12 mouse cellular contexts compared by ENCODE assay signal in genomic region chr3:116380319-116380718, GRCm38 (mm10). TPM values are rescaled to one million over a fixed set of nuclear protein-coding genes. Genes with fewer than 3 reads are reported as not detected.
DNase-seq lines count a peak whose midpoint lies in the region; ATAC-seq lines count a peak whose summit lies in the region.
"Had no signal": no experiment of that assay in that cellular context is flagged by ENCODE, and none has a peak within 500 bp of the region (broad histone marks: within the 10 kb centered on the region; RNA-seq: fewer than 3 reads in every experiment).

No protein-coding gene starts in this region.

- H3K9me3 ChIP-seq in kidney, embryonic 14.5 days (ENCODE audit: control insufficient read depth, low read length) = no peaks in the 10 kb centered on the region
- no peaks in the 10 kb centered on the region for H3K9me3 ChIP-seq in hindbrain, embryonic 11.5 days (ENCODE audit: control insufficient read depth, low read length)
- H3K9me3 ChIP-seq: embryonic facial prominence, embryonic 12.5 days; midbrain, embryonic 12.5 days had no signal

- ATAC-seq in kidney, embryonic 14.5 days (ENCODE audit: low FRiP score, low TSS enrichment) = no peak
- ATAC-seq in inflammation-experienced regulatory T-cells, adult 6 months = peak; percentile 72
- ATAC-seq in erythroid progenitor cell, adult 5-6 weeks (replicated peaks; ENCODE audit: low FRiP score, poor library complexity, severe bottlenecking) = no peak
- ATAC-seq in hindbrain, embryonic 11.5 days (ENCODE audit: low FRiP score) = no peak

- WGBS in kidney, embryonic 14.5 days = 50% methylated on average over 9 of the region's 9 CpGs
- WGBS in hindbrain, embryonic 11.5 days = 63% methylated on average over 9 of the region's 9 CpGs

- no peak overlapping the region for H3K4me3 ChIP-seq in kidney, embryonic 14.5 days (ENCODE audit: low read length)
- H3K4me3 ChIP-seq in hindbrain, embryonic 11.5 days (ENCODE audit: low read depth, low read length) = no peak overlapping the region
- H3K4me3 ChIP-seq: embryonic facial prominence, embryonic 12.5 days; midbrain, embryonic 12.5 days had no signal

- no peaks in the 10 kb centered on the region for H3K4me1 ChIP-seq in kidney, embryonic 14.5 days (ENCODE audit: control insufficient read depth, insufficient read depth, low read length)
- no peaks in the 10 kb centered on the region for H3K4me1 ChIP-seq in hindbrain, embryonic 11.5 days (replicated peaks; ENCODE audit: control insufficient read depth, insufficient read depth, low read length)
- H3K4me1 ChIP-seq: embryonic facial prominence, embryonic 12.5 days had no signal

- no peak overlapping the region for H3K4me2 ChIP-seq in kidney, embryonic 14.5 days (replicated peaks; ENCODE audit: low read depth, low read length)
- H3K4me2 ChIP-seq in hindbrain, embryonic 11.5 days (replicated peaks; ENCODE audit: low read depth, low read length) = no peak overlapping the region
- H3K4me2 ChIP-seq: embryonic facial prominence, embryonic 12.5 days; midbrain, embryonic 12.5 days had no signal

- DNase-seq in kidney, adult 9 months = peak; percentile 17
- peak; percentile 53 for DNase-seq in CD4-positive helper T cell, adult 2 months (ENCODE audit: low read depth, low spot score)
- peak; percentile 89 for DNase-seq in NIH3T3 (ENCODE audit: low read depth)
- DNase-seq in right cerebral cortex, adult 18-20 months = no peak
- DNase-seq in hindbrain, embryonic 11.5 days (ENCODE audit: low spot score) = no peak
- DNase-seq: cerebellum, adult 11 months; lung, adult 18-20 months had no signal

- no peaks in the 10 kb centered on the region for H3K36me3 ChIP-seq in kidney, embryonic 14.5 days (ENCODE audit: control insufficient read depth, insufficient read depth, low read length)
- H3K36me3 ChIP-seq in hindbrain, embryonic 11.5 days (ENCODE audit: control insufficient read depth, insufficient read depth, low read length) = no peaks in the 10 kb centered on the region
- H3K36me3 ChIP-seq: embryonic facial prominence, embryonic 12.5 days had no signal

- no peak overlapping the region for H3K27ac ChIP-seq in kidney, embryonic 14.5 days (ENCODE audit: low read depth, low read length)
- H3K27ac ChIP-seq in hindbrain, embryonic 11.5 days (ENCODE audit: low read depth, low read length) = no peak overlapping the region
- H3K27ac ChIP-seq: embryonic facial prominence, embryonic 12.5 days; midbrain, embryonic 12.5 days had no signal

- no peaks in the 10 kb centered on the region for H3K27me3 ChIP-seq in kidney, embryonic 14.5 days (ENCODE audit: control insufficient read depth, insufficient read depth, low read length)
- H3K27me3 ChIP-seq in hindbrain, embryonic 11.5 days (ENCODE audit: control insufficient read depth, insufficient read depth, low read length) = no peaks in the 10 kb centered on the region
- H3K27me3 ChIP-seq: embryonic facial prominence, embryonic 12.5 days; midbrain, embryonic 12.5 days had no signal

- no peak overlapping the region for H3K9ac ChIP-seq in kidney, embryonic 14.5 days (ENCODE audit: low read depth, low read length)
- no peak overlapping the region for H3K9ac ChIP-seq in hindbrain, embryonic 11.5 days (ENCODE audit: low read depth, low read length)
- H3K9ac ChIP-seq: embryonic facial prominence, embryonic 12.5 days; midbrain, embryonic 12.5 days had no signal

RNA-seq across cellular contexts. Expression of gene Cdc14a, which starts 43.5 kb away (rescaled TPM):
- polyA plus RNA-seq in kidney, embryonic 14.5 days (2014; fragmentation: Nextera tagmentation; extraction: Ambion mirVana) = 8.7 and 17.9 TPM in 2 replicates
- polyA plus RNA-seq in inflammation-experienced regulatory T-cells, adult 6 months (2017; shearing (Covaris generic)) = 10 to 100 TPM; 10.1 to 13.1 (median 12.5) TPM
- 18.4 and 25.6 TPM in 2 replicates for total RNA-seq in erythroid progenitor cell, adult 5-6 weeks (2015; ENCODE audit: low replicate concordance)
- total RNA-seq in erythroid progenitor cell, adult 5-6 weeks (2017; ENCODE audit: low replicate concordance) = 23.5 and 28.5 TPM in 2 replicates
- polyA plus RNA-seq in hindbrain, embryonic 11.5 days (2014; fragmentation: Nextera tagmentation; extraction: Ambion mirVana) = 14.1 and 17.2 TPM in 2 replicates

Comparison
In these comparisons a context has a peak if more than half of its experiments do, and no peak if none do; other contexts are left out.
1. DNase-seq: peak in kidney, adult 9 months (single experiment), CD4-positive helper T cell, adult 2 months (single experiment) and NIH3T3 (single experiment); none in right cerebral cortex, adult 18-20 months (single experiment) and hindbrain, embryonic 11.5 days (single experiment).